Mouse (Mus musculus) thymus, postnatal 4 days (tissue): Measurements from ENCODE around the gene Trim66.

Source experiments
- DNase-seq: peaks from one replicate; pipeline ENCODE4 v3.0.0; 2021

Gene Trim66

GRCm38 (mm10) chr7:109519936-109520335, 12.0 kb upstream of the Trim66 start:
- DNase-seq = peak; percentile 18

GRCm38 (mm10) chr7:109518838-109519696, 11.1 kb upstream of the Trim66 start, which contains the start of gene Rpl27a:
Rpl27a (plus strand) TSS chr7:109519147.
- DNase-seq = peak; percentile 100

GRCm38 (mm10) chr7:109518036-109518681, 10.2 kb upstream of the Trim66 start:
- no peak for DNase-seq

GRCm38 (mm10) chr7:109516500-109516899, 8.6 kb upstream of the Trim66 start:
- no peak for DNase-seq

- no peak for DNase-seq
Observed at GRCm38 (mm10) chr7:109511838-109512237, 3.9 kb upstream of the Trim66 start.

- no peak for DNase-seq
Observed at GRCm38 (mm10) chr7:109510799-109511198, 2.9 kb upstream of the Trim66 start.

GRCm38 (mm10) chr7:109507572-109507971, 362 bp downstream of the Trim66 start:
- DNase-seq = no peak

GRCm38 (mm10) chr7:109507119-109507518, 815 bp downstream of the Trim66 start:
- DNase-seq = no peak

GRCm38 (mm10) chr7:109497507-109497906, 10.4 kb downstream of the Trim66 start:
- no peak for DNase-seq

- no peak for DNase-seq
Observed at GRCm38 (mm10) chr7:109493319-109494316, 14.3 kb downstream of the Trim66 start.

- no peak for DNase-seq
Observed at GRCm38 (mm10) chr7:109492616-109493318, 15.2 kb downstream of the Trim66 start.

- no peak for DNase-seq
Observed at GRCm38 (mm10) chr7:109484221-109484620, 23.7 kb downstream of the Trim66 start.

- DNase-seq = no peak
Observed at GRCm38 (mm10) chr7:109480765-109481197, 27.2 kb downstream of the Trim66 start.

- DNase-seq = no peak
Observed at GRCm38 (mm10) chr7:109477926-109478325, 30.0 kb downstream of the Trim66 start.

GRCm38 (mm10) chr7:109470700-109471099, 37.2 kb downstream of the Trim66 start:
- DNase-seq = no peak

GRCm38 (mm10) chr7:109468262-109468701, 39.7 kb downstream of the Trim66 start:
- no peak for DNase-seq

GRCm38 (mm10) chr7:109467591-109467990, 40.3 kb downstream of the Trim66 start:
- DNase-seq = no peak

- no peak for DNase-seq
Observed at GRCm38 (mm10) chr7:109460698-109461097, 47.2 kb downstream of the Trim66 start.

- DNase-seq = no peak
Observed at GRCm38 (mm10) chr7:109456563-109456962, 51.4 kb downstream of the Trim66 start.

- no peak for DNase-seq
Observed at GRCm38 (mm10) chr7:109455748-109456147, 52.2 kb downstream of the Trim66 start.

GRCm38 (mm10) chr7:109454856-109455255, 53.1 kb downstream of the Trim66 start:
- no peak for DNase-seq

- DNase-seq = no peak
Observed at GRCm38 (mm10) chr7:109448060-109448459, 59.9 kb downstream of the Trim66 start.
